Mouse (Mus musculus): ENCODE results near the gene Lzts2. TPM values are rescaled to one million over a fixed set of nuclear protein-coding genes. Genes with fewer than 3 reads are reported as not detected.

Gene Lzts2
- polyA plus RNA-seq, 1 experiment from 2014 or later: 105 TPM

GRCm38 (mm10) chr19:44987851-44988250 lies 26.4 kb upstream of the Lzts2 start:
- Histone ChIP-seq H3K27me3 (no peaks in the 10 kb centered on the region), H3K9me3 (no peaks in the 10 kb centered on the region), H3K4me1 (replicated peaks) (peaks cover 37% of the 10 kb centered on the region), H3K27ac (no peak overlapping the region), H3K36me3 (peaks cover 13% of the 10 kb centered on the region), H3K4me3 (replicated peaks) (no peak overlapping the region), H3K4me2 (no peak overlapping the region), H3K9ac (replicated peaks) (no peak overlapping the region)
- ATAC-seq (ENCODE audit: insufficient number of reproducible peaks, insufficient read depth, low FRiP score, low TSS enrichment, low read depth): no peak
- 67% methylated on average over 6 of the region's 6 CpGs for WGBS

- 26% methylated on average over 9 of the region's 9 CpGs for WGBS
- Histone ChIP-seq H3K27me3 (no peaks in the 10 kb centered on the region), H3K4me2 (peak overlapping the region; percentile 93), H3K9me3 (no peaks in the 10 kb centered on the region), H3K4me3 (replicated peaks) (peak overlapping the region; percentile 72), H3K27ac (peak overlapping the region; percentile 64; the same call in 1 of the 2 replicates), H3K36me3 (peaks cover 14% of the 10 kb centered on the region; the same call in 1 of the 2 replicates), H3K4me1 (replicated peaks) (peaks cover 37% of the 10 kb centered on the region), H3K9ac (replicated peaks) (no peak overlapping the region)
- no peak for ATAC-seq (ENCODE audit: insufficient number of reproducible peaks, insufficient read depth, low FRiP score, low TSS enrichment, low read depth)
Measured at GRCm38 (mm10) chr19:44988321-44988720, 25.9 kb upstream of the Lzts2 start.

- Histone ChIP-seq H3K9me3 (no peaks in the 10 kb centered on the region), H3K9ac (replicated peaks) (peak within 1 kb of the TSS; percentile 86), H3K4me1 (replicated peaks) (peaks cover 37% of the 10 kb centered on the region), H3K27me3 (no peaks in the 10 kb centered on the region), H3K27ac (peak within 1 kb of the TSS; percentile 64), H3K36me3 (peaks cover 17% of the 10 kb centered on the region; the same call in 1 of the 2 replicates), H3K4me3 (replicated peaks) (peak within 1 kb of the TSS; percentile 72), H3K4me2 (peak within 1 kb of the TSS; percentile 93)
- 0 out of 2 replicates have a peak, but pooled peaks have one; percentile 63 for ATAC-seq (ENCODE audit: insufficient number of reproducible peaks, insufficient read depth, low FRiP score, low TSS enrichment, low read depth)
- under 1% methylated on average over 53 of the region's 58 CpGs for WGBS
Measured at GRCm38 (mm10) chr19:44988831-44989566, 25.2 kb upstream of the Lzts2 start, which contains the start of gene Sema4g. Gene Sema4g, plus strand, starts transcription at chr19:44989101.

- 4% methylated on average over 22 of the region's 22 CpGs for WGBS
- peak overlapping the region; percentile 72 for H3K4me3 ChIP-seq (replicated peaks)
Measured at GRCm38 (mm10) chr19:44989567-44990495, 24.4 kb upstream of the Lzts2 start.

GRCm38 (mm10) chr19:44991031-44991430 lies 23.2 kb upstream of the Lzts2 start:
- no peak for ATAC-seq (ENCODE audit: insufficient number of reproducible peaks, insufficient read depth, low FRiP score, low TSS enrichment, low read depth)
- Histone ChIP-seq H3K4me1 (replicated peaks) (peaks cover 37% of the 10 kb centered on the region), H3K27ac (no peak overlapping the region), H3K4me2 (0 out of 2 replicates have a peak overlapping the region, but pooled peaks have one; percentile 93), H3K9me3 (no peaks in the 10 kb centered on the region), H3K4me3 (replicated peaks) (no peak overlapping the region), H3K9ac (replicated peaks) (no peak overlapping the region), H3K36me3 (peaks cover 22% of the 10 kb centered on the region; the same call in 1 of the 2 replicates), H3K27me3 (no peaks in the 10 kb centered on the region)
- 81% methylated on average over 8 of the region's 8 CpGs for WGBS

More at GRCm38 (mm10) chr19:44989567-44990495, 24.4 kb upstream of the Lzts2 start:
- no peaks in the 10 kb centered on the region for H3K9me3 ChIP-seq
- peaks cover 20% of the 10 kb centered on the region; the same call in 1 of the 2 replicates for H3K36me3 ChIP-seq
- no peaks in the 10 kb centered on the region for H3K27me3 ChIP-seq
- H3K4me1 ChIP-seq (replicated peaks): peaks cover 37% of the 10 kb centered on the region
- ATAC-seq (ENCODE audit: insufficient number of reproducible peaks, insufficient read depth, low FRiP score, low TSS enrichment, low read depth): no peak
- peak overlapping the region; percentile 93 for H3K4me2 ChIP-seq
- H3K9ac ChIP-seq (replicated peaks): peak overlapping the region; percentile 86
- H3K27ac ChIP-seq: peak overlapping the region; percentile 64; the same call in 1 of the 2 replicates

- WGBS: 36% methylated on average over 7 of the region's 7 CpGs
- Histone ChIP-seq H3K9ac (replicated peaks) (0 out of 2 replicates have a peak overlapping the region, but pooled peaks have one; percentile 18), H3K36me3 (peaks cover 32% of the 10 kb centered on the region; the same call in 1 of the 2 replicates), H3K9me3 (no peaks in the 10 kb centered on the region), H3K27me3 (no peaks in the 10 kb centered on the region), H3K4me2 (no peak overlapping the region), H3K27ac (no peak overlapping the region), H3K4me3 (replicated peaks) (no peak overlapping the region), H3K4me1 (replicated peaks) (peaks cover 37% of the 10 kb centered on the region)
- ATAC-seq (ENCODE audit: insufficient number of reproducible peaks, insufficient read depth, low FRiP score, low TSS enrichment, low read depth): no peak
Measured at GRCm38 (mm10) chr19:44992246-44992645, 22.0 kb upstream of the Lzts2 start.

GRCm38 (mm10) chr19:44992712-44993111 lies 21.5 kb upstream of the Lzts2 start:
- H3K4me1 ChIP-seq (replicated peaks): peaks cover 33% of the 10 kb centered on the region
- no peaks in the 10 kb centered on the region for H3K9me3 ChIP-seq
- WGBS: 54% methylated on average over 7 of the region's 7 CpGs

GRCm38 (mm10) chr19:44997786-44998185 lies 16.4 kb upstream of the Lzts2 start:
- H3K9me3 ChIP-seq: no peaks in the 10 kb centered on the region
- no peak overlapping the region for H3K4me2 ChIP-seq
- H3K4me3 ChIP-seq (replicated peaks): no peak overlapping the region
- no peak for ATAC-seq (ENCODE audit: insufficient number of reproducible peaks, insufficient read depth, low FRiP score, low TSS enrichment, low read depth)
- H3K27ac ChIP-seq: no peak overlapping the region
- no peaks in the 10 kb centered on the region for H3K27me3 ChIP-seq
- H3K4me1 ChIP-seq (replicated peaks): no peaks in the 10 kb centered on the region
- H3K36me3 ChIP-seq: peaks cover 80% of the 10 kb centered on the region
- H3K9ac ChIP-seq (replicated peaks): no peak overlapping the region
- 74% methylated on average over 11 of the region's 11 CpGs for WGBS

More at GRCm38 (mm10) chr19:44992712-44993111, 21.5 kb upstream of the Lzts2 start:
- Histone ChIP-seq H3K9ac (replicated peaks) (0 out of 2 replicates have a peak overlapping the region, but pooled peaks have one; percentile 18), H3K4me3 (replicated peaks) (no peak overlapping the region), H3K27ac (no peak overlapping the region), H3K4me2 (no peak overlapping the region), H3K27me3 (no peaks in the 10 kb centered on the region), H3K36me3 (peaks cover 36% of the 10 kb centered on the region)
- no peak for ATAC-seq (ENCODE audit: insufficient number of reproducible peaks, insufficient read depth, low FRiP score, low TSS enrichment, low read depth)

GRCm38 (mm10) chr19:44999647-45000046 lies 14.6 kb upstream of the Lzts2 start:
- 91% methylated on average over 8 of the region's 8 CpGs for WGBS
- H3K27ac ChIP-seq: no peak overlapping the region

GRCm38 (mm10) chr19:45002301-45002700 lies 11.9 kb upstream of the Lzts2 start:
- ATAC-seq (ENCODE audit: insufficient number of reproducible peaks, insufficient read depth, low FRiP score, low TSS enrichment, low read depth): no peak
- Histone ChIP-seq H3K4me2 (no peak overlapping the region), H3K9me3 (no peaks in the 10 kb centered on the region), H3K9ac (replicated peaks) (no peak overlapping the region), H3K27me3 (no peaks in the 10 kb centered on the region), H3K4me3 (replicated peaks) (no peak overlapping the region), H3K27ac (no peak overlapping the region), H3K36me3 (peaks cover 79% of the 10 kb centered on the region), H3K4me1 (replicated peaks) (peaks cover 14% of the 10 kb centered on the region)
- 65% methylated on average over 3 of the region's 3 CpGs for WGBS

More at GRCm38 (mm10) chr19:44999647-45000046, 14.6 kb upstream of the Lzts2 start:
- no peak for ATAC-seq (ENCODE audit: insufficient number of reproducible peaks, insufficient read depth, low FRiP score, low TSS enrichment, low read depth)
- H3K9me3 ChIP-seq: no peaks in the 10 kb centered on the region
- no peaks in the 10 kb centered on the region for H3K4me1 ChIP-seq (replicated peaks)
- peaks cover 87% of the 10 kb centered on the region for H3K36me3 ChIP-seq
- no peaks in the 10 kb centered on the region for H3K27me3 ChIP-seq
- no peak overlapping the region for H3K4me3 ChIP-seq (replicated peaks)
- H3K9ac ChIP-seq (replicated peaks): no peak overlapping the region
- H3K4me2 ChIP-seq: no peak overlapping the region

Measured in limb, embryonic 12.5 days (tissue).